Mouse (Mus musculus) megakaryocyte, embryonic 14.5 days (primary cell): ENCODE results near the gene Tmem143.

Source experiments
- FLI1 ChIP-seq: IDR thresholded peaks from 2 replicates; pipeline ENCODE4 v1.6.1; 2012; ENCODE audit warnings: low read length, inconsistent platforms, mixed read lengths
- GATA1 ChIP-seq: IDR thresholded peaks from 3 replicates; pipeline ENCODE4 v1.6.1; 2012; ENCODE audit warnings: mixed read lengths, low read length, inconsistent platforms, borderline replicate concordance

- TF ChIP-seq FLI1 (no peak), GATA1 (no peak)
Measured at GRCm38 (mm10) chr7:45949061-45949460, 52.3 kb downstream of the Tmem143 start.
